Mouse (Mus musculus) hindbrain, postnatal 0 days (tissue): ENCODE measurements around the gene Dpf3. TPM values are rescaled to one million over a fixed set of nuclear protein-coding genes. Genes with fewer than 3 reads are reported as not detected.

ENCODE experiments used
- ATAC-seq: fragments of 200-750 bp; cut with Nextera tagmentation; 2 replicates; pipeline ENCODE4 v1.8.0; 2017; ENCODE audit warnings: mild to moderate bottlenecking, moderate TSS enrichment, moderate library complexity
- DNase-seq: peaks from one replicate; pipeline ENCODE4 v3.0.0-alpha.2; 2015; ENCODE audit warnings: low spot score
- H3K27ac ChIP-seq: fragments of 300-500 bp; sonication (generic); 2 replicates; pipeline ENCODE4 v1.5.1; 2014; ENCODE audit warnings: mild to moderate bottlenecking
- H3K27me3 ChIP-seq: fragments of 300-500 bp; sonication (generic); 2 replicates; pipeline ENCODE4 v1.6.1; 2014; ENCODE audit warnings: low read length, mixed read lengths; ENCODE audit not compliant: insufficient read depth
- H3K36me3 ChIP-seq: fragments of 300-500 bp; sonication (generic); 2 replicates; pipeline ENCODE4 v1.6.1; 2014; ENCODE audit warnings: low read length, mixed read lengths; ENCODE audit not compliant: insufficient read depth
- H3K4me1 ChIP-seq: fragments of 300-500 bp; sonication (generic); 2 replicates; pipeline ENCODE4 v1.6.1; 2014; ENCODE audit warnings: antibody characterized with exemption, low read length, mixed read lengths; ENCODE audit not compliant: insufficient read depth
- H3K4me2 ChIP-seq: fragments of 300-500 bp; sonication (generic); 2 replicates; pipeline ENCODE4 v1.6.1; 2014; ENCODE audit warnings: low read depth, mild to moderate bottlenecking, low read length, moderate library complexity, mixed read lengths
- H3K4me3 ChIP-seq: fragments of 300-500 bp; sonication (generic); 2 replicates; pipeline ENCODE4 v1.5.1; 2014; ENCODE audit warnings: low read length
- H3K9ac ChIP-seq: fragments of 300-500 bp; sonication (generic); replicated peaks from 2 replicates; pipeline ENCODE4 v1.6.1; 2014; ENCODE audit warnings: mild to moderate bottlenecking, low read length, moderate library complexity, mixed read lengths
- H3K9me3 ChIP-seq: fragments of 300-500 bp; sonication (generic); 2 replicates; pipeline ENCODE4 v1.6.1; 2016; ENCODE audit warnings: low read length, mixed read lengths
- CTCF ChIP-seq: IDR thresholded peaks from 2 replicates; pipeline ENCODE4 v1.5.1; 2016; ENCODE audit warnings: antibody characterized with exemption, control low read depth, low read depth
- WGBS: fragments of 180-500 bp; shearing (Covaris S2); extraction: QIAGEN DNeasy Blood & Tissue Kit; methylation state at CpG from one replicate; pipeline ENCODE4 v1.1.7; 2014; 5-methylcytosine and 5-hydroxymethylcytosine counted together
- polyA plus RNA-seq: library from polyadenylated mRNA; unstranded; fragments of >200 nt; fragmentation: Nextera tagmentation; extraction: Ambion mirVana; gene quantifications from 2 replicates; pipeline ENCODE4 v1.2.1, GENCODE M21; 2015
- total RNA-seq: library from RNA; depleted of rRNA; stranded (reverse); fragments of >200 nt; gene quantifications from 2 replicates; pipeline ENCODE4 v1.2.3, GENCODE M21; 2014

Dpf3 gene
- total and polyA plus RNA-seq, 2 experiments from 2014 or later = 19.8 to 38.9 TPM

GRCm38 (mm10) chr12:83499256-83499655 lies 11.7 kb upstream of the Dpf3 start:
- TF ChIP-seq CTCF = no peak

GRCm38 (mm10) chr12:83497959-83498358 lies 10.4 kb upstream of the Dpf3 start:
- Histone ChIP-seq H3K9ac (no peak overlapping the region), H3K27ac (no peak overlapping the region), H3K36me3 (no peaks in the 10 kb centered on the region), H3K4me2 (no peak overlapping the region), H3K4me1 (no peaks in the 10 kb centered on the region), H3K9me3 (no peaks in the 10 kb centered on the region), H3K27me3 (no peaks in the 10 kb centered on the region), H3K4me3 (no peak overlapping the region)
- TF ChIP-seq CTCF = 0 out of 2 replicates have a peak, but pooled peaks have one; percentile 12
- ATAC-seq = no peak
- DNase-seq = no peak
- 72% methylated on average over 3 of the region's 3 CpGs for WGBS

More at GRCm38 (mm10) chr12:83499256-83499655, 11.7 kb upstream of the Dpf3 start:
- DNase-seq (no peak), ATAC-seq (no peak)
- Histone ChIP-seq H3K27ac (no peak overlapping the region), H3K9ac (no peak overlapping the region), H3K9me3 (no peaks in the 10 kb centered on the region), H3K4me1 (no peaks in the 10 kb centered on the region), H3K4me2 (no peak overlapping the region), H3K4me3 (no peak overlapping the region), H3K36me3 (no peaks in the 10 kb centered on the region), H3K27me3 (no peaks in the 10 kb centered on the region)
- 62% methylated on average over 5 of the region's 5 CpGs for WGBS

- Histone ChIP-seq H3K4me3 (no peak overlapping the region), H3K27me3 (no peaks in the 10 kb centered on the region), H3K9ac (no peak overlapping the region), H3K4me1 (no peaks in the 10 kb centered on the region), H3K36me3 (no peaks in the 10 kb centered on the region), H3K9me3 (no peaks in the 10 kb centered on the region), H3K4me2 (no peak overlapping the region), H3K27ac (no peak overlapping the region)
- no peak for TF ChIP-seq CTCF
- WGBS = 84% methylated on average over 6 of the region's 6 CpGs
- ATAC-seq = no peak
- no peak for DNase-seq
Measured at GRCm38 (mm10) chr12:83496736-83497135, 9.2 kb upstream of the Dpf3 start.

DNA sequence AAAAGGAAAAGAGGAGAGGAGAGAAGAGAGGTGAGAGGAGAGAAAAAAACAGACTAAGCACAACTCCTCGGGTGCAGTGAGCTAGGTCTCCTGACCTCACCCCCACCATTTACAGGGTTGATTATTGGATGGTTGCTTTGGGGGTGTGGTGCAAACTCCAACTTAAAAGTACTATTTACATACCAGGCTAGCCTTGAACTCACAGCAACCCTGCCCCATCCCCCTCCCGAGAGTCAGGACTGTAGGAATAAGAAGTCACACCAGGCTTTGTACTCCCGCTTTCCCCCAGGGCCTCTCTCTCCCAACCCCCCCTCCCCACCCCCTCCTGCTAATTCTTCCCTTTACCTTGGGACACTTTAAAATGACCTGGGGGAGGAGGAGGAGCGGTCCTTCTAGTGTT lies 8.8 kb upstream of the Dpf3 start:
- ATAC-seq (no peak), DNase-seq (no peak)
- Histone ChIP-seq H3K4me2 (no peak overlapping the region), H3K27me3 (no peaks in the 10 kb centered on the region), H3K4me3 (no peak overlapping the region), H3K36me3 (no peaks in the 10 kb centered on the region), H3K27ac (no peak overlapping the region), H3K4me1 (no peaks in the 10 kb centered on the region), H3K9ac (no peak overlapping the region), H3K9me3 (peaks cover 3% of the 10 kb centered on the region; the same call in 1 of the 2 replicates)
- no peak for TF ChIP-seq CTCF
- 82% methylated on average over 4 of the region's 4 CpGs for WGBS

- ATAC-seq (no peak), DNase-seq (no peak)
- Histone ChIP-seq H3K27me3 (no peaks in the 10 kb centered on the region), H3K36me3 (no peaks in the 10 kb centered on the region), H3K9me3 (peaks cover 3% of the 10 kb centered on the region; the same call in 1 of the 2 replicates), H3K27ac (no peak overlapping the region), H3K4me2 (no peak overlapping the region), H3K4me3 (no peak overlapping the region), H3K4me1 (no peaks in the 10 kb centered on the region), H3K9ac (no peak overlapping the region)
- TF ChIP-seq CTCF = no peak
- WGBS = 71% methylated on average over 9 of the region's 9 CpGs
Measured at GRCm38 (mm10) chr12:83495961-83496282, 8.4 kb upstream of the Dpf3 start.

DNA sequence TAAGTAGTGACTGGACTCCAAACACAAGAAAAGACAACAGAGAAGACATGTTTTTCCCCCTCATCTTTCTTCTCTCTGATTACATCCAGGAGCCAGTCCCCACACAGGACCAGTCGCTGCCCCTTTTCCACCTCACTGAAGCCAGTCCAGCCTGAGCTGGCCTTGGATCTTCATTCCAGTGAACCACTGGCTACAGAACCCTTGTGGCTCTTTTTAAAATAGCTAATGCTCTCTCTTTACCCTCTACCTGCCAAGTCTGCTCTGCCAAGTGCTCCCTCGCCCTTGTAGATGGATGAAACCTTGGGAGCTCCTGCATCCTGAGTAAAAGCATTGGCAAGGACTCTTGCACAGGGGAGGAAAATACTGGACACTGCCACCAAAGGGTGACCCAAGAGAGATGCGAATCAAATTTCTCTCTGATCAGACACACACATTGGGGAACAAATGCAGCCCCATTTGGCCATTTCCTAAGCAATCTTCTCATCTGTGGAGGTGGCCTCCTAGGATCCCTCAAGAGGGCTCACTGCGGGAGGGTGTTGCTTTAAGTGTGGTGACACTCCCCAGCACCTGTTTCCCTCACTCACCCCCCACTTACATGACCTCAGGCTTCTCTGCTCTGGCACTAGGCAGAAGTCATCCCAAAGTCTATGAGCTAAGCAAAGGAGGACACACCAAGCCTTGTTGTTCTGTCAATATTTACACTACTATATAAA lies 7.9 kb upstream of the Dpf3 start:
- no peaks in the 10 kb centered on the region for H3K27me3 ChIP-seq
- H3K9me3 ChIP-seq = peaks cover 3% of the 10 kb centered on the region; the same call in 1 of the 2 replicates
- ATAC-seq (no peak), DNase-seq (no peak)
- H3K27ac ChIP-seq = no peak overlapping the region
- no peak overlapping the region for H3K4me3 ChIP-seq
- no peak; the same call in 1 of the 2 replicates for TF ChIP-seq CTCF
- H3K36me3 ChIP-seq = no peaks in the 10 kb centered on the region
- no peaks in the 10 kb centered on the region for H3K4me1 ChIP-seq
- 78% methylated on average over 4 of the region's 4 CpGs for WGBS
- no peak overlapping the region for H3K4me2 ChIP-seq
- no peak overlapping the region for H3K9ac ChIP-seq

- Histone ChIP-seq H3K36me3 (no peaks in the 10 kb centered on the region), H3K9me3 (peaks cover 3% of the 10 kb centered on the region; the same call in 1 of the 2 replicates), H3K9ac (no peak overlapping the region), H3K4me1 (no peaks in the 10 kb centered on the region), H3K27ac (no peak overlapping the region), H3K27me3 (no peaks in the 10 kb centered on the region), H3K4me2 (no peak overlapping the region), H3K4me3 (no peak overlapping the region)
- ATAC-seq (no peak), DNase-seq (no peak)
- WGBS = 82% methylated on average over 9 of the region's 9 CpGs
- TF ChIP-seq CTCF = no peak
Measured at GRCm38 (mm10) chr12:83494196-83494595, 6.7 kb upstream of the Dpf3 start.
